Mouse (Mus musculus): ENCODE measurements around the gene Insm2.

DNA sequence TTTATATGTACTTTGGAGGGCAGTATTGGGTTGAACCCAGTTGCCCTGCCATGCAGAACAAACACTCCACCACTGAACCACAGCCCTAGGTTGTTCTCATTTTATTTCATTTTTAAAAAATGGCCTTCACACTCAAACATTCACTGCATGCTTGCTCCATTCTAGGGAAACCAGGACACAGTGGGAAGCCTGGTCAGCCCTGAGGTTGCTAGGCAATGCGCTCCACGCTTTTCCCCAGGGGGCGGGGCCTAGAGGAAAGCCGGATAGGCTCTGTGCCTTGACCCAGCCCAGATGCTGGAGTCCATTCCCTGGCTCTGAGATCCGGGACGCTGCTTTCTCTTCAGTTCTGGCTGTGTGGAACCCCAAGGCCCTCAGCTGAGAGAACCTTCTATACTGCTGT is 25.4 kb upstream of the Insm2 start:
- TF ChIP-seq EP300 (IDR thresholded peaks at IDR 0.05; ENCODE audit: low read length): no peak
- no peak for TF ChIP-seq ZMIZ1 (IDR thresholded peaks at IDR 0.05; ENCODE audit: low read depth, low read length)
- TF ChIP-seq CHD1 (IDR thresholded peaks at IDR 0.05; ENCODE audit: low read depth, low read length): no peak
- TF ChIP-seq USF1 (IDR thresholded peaks at IDR 0.05; ENCODE audit: low read depth, low read length): no peak
- no peak for TF ChIP-seq CTCF (conservative IDR thresholded peaks at IDR 0.05 in 1 of 2, IDR thresholded peaks at IDR 0.05 in 1 of 2; ENCODE audit: low read depth in 2 of 2, low read length in 2 of 2)
- TF ChIP-seq POLR2AphosphoS2 (IDR thresholded peaks at IDR 0.05; ENCODE audit: low read depth, low read length): no peak
- TF ChIP-seq ZNF384 (IDR thresholded peaks at IDR 0.05; ENCODE audit: low read depth, low read length): no peak
- no peak for TF ChIP-seq MAX (IDR thresholded peaks at IDR 0.05; ENCODE audit: low read length)
- no peak for TF ChIP-seq NRF1 (IDR thresholded peaks at IDR 0.05; ENCODE audit: low read depth, low read length)
- TF ChIP-seq E2F4 (IDR thresholded peaks at IDR 0.05; ENCODE audit: insufficient replicate concordance, low read depth, low read length): no peak

Data from CH12.LX (cell line).